Mouse (Mus musculus): ENCODE results near the gene Ift172.
A peak's percentile ranks its signal among the peaks of the same experiment; 100 is the strongest.

Ift172 gene

DNA sequence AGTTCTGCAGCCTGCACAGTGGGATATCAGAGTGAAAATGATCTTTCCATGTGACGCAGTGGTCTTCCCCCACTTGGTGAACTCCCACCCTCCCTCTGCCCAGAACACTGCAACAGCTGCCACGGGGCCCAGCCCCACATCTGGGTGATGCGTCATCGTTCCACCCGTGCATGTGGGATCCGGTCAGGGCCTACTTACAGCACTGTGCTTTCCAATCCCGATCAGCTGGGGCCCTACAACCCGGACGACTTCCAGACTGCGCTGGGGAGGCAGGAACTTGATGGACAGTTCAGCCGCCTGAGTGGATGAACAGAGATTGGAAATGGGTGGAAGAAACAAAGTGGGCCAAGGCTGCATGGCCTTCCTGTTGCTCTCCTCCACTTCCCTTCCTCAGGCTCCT, 33.3 kb downstream of the Ift172 start:
- DNase-seq (ENCODE audit: low spot score in 2 of 2), result no peak

DNA sequence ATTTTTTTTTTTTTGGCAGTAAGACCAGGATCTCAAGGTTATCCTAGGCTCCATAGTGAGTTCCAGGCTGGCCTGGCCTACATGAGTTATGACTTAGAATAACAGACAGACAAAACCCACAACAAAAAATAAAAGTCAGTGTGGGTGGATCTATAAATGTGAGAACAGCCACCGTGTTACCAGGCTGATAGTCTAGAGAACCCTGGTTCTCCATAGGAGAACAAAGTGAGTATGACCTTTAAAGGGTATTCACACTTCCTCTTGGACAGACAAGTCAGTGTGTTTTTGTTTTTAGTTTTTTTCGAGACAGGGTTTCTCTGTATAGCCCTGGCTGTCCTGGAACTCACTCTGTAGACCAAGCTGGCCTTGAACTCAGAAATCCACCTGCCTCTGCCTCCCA, 34.9 kb downstream of the Ift172 start:
- DNase-seq (ENCODE audit: low spot score in 2 of 2), result no peak

DNA sequence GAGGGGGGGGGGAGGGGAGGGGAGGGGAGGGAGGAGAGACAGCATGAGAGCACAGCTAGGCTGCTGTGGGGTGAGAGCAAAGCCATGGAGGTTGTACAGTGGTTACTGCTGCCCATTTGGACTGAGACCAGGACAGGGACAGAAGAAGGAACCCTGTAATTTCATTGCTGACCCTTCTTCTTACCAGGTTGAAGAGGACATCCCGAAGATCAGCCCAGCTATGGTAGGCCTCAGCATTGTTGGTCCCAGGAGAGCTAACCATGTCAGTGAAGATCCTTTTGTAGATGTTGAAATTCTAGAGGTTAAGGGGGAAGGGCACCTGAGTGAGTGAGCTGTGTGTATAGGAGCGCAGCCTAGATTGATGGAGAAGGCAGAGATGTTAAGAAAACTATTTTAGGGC, 35.5 kb downstream of the Ift172 start:
- DNase-seq (ENCODE audit: low spot score in 2 of 2), result no peak

DNA sequence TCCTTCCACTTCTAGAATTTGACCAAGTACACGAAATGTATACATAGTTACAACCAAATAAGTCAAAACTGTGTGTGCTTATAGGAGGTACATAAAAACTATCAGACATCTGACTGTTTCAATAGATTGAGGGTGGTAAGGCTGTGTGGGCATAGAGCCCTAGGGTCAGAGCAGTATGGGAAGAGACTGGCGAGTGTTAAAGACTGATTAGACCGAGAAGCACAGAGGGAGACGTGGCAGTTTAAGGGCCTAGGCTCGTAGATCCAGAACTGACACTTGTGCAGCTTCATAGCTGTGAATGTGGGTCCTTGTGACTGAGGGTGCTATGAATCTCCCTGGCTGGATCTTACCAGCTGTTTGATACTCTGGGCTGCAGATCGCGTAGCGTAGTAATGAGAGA, 36.0 kb downstream of the Ift172 start:
- no peak for DNase-seq (ENCODE audit: low spot score in 2 of 2)

DNA sequence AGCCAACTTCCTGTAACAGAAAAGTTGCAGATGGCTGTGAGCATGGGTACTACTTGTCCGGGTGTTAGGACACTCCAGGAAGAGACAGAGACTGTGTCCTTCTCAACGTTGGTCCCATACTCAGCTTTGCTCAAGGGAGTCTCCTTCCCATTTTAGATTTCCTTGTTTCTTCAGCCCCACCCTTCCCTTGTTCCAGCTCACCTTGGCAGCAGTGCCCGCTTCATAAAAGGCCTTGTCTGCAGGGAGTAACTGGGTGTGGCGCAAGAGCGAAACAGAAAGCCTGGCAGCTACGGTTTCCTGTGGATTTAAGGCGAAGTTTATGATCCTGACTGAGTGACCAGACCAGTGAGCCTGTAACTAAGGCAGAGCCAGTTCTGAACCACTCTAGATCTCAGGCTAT, 36.5 kb downstream of the Ift172 start:
- no peak for DNase-seq (ENCODE audit: low spot score in 2 of 2)

DNA sequence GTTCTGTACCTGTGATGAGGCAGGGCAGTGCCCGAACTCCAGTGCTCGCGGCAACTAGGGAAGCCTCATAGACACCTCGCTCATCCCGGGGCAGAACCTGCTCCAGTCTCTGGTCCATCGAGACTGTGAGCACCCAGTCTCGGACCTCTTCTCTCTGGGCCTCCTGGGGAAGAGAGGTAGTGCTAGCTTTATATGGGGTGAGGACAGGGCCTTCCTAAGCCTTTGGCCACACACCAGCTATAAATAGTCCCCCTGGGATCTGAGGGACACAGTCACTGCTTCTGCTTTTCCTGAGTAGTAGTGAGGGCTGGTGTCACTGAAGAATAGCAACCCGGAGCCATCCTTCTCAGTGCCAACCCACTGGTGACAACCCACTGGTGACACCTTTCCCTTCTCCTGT, 37.1 kb downstream of the Ift172 start:
- no peak for DNase-seq (ENCODE audit: low spot score in 2 of 2)

DNA sequence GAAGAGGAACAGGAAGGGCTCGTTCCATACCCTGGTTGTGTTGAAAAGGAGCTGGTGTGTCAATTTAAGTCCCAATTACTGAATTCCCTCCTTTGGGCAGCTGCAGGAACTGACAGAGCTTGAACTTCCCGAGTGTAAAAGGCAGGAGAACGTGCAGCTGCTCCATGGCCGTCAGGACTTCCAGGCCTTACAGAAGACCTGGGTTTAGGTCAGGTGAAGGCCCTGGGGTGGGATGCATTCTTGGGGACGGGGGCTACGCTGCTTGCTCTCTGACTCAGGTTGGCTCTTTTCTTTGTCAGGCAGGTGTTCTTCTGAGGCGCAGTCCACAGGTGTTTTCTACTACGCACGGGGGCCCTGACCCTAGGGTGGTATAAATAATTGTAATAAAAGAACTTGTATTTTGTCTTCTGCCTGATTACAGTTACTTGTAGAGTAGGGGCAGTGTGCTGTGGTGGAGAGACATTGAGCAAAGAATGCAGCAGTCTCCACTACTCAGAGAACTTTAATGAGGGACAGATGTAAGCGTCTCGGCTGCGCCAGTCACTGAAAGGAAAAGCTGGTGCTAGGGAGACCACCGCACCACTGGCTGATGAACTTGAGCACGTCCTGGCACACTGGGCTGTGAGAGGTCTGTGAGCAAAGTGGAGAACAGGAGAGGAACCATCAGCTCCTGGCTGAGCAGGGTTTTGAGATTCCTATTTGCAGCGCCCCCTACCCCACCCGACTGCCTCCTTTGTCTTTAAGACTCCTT, 37.9 kb downstream of the Ift172 start:
- no peak for DNase-seq (ENCODE audit: low spot score in 2 of 2)

DNA sequence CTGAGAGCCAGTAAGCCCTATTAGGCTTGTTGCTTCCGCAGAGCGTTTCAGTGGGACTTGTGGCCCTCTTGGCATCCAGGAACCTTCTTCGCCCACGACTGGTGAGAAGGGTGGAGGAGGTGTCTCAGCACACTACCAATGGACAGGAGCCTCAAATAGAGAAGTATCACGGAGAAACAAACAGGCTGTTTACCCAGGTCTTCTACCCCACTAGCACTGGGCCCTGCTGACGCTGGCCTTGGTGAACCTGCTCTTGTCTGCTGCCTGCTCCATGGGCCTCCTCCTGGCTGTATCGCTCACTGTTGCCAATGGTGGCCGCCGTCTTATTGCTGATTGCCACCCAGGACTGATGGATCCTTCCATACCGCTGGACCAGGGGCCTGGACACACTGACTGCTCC, 38.8 kb downstream of the Ift172 start:
- no peak for DNase-seq (ENCODE audit: low spot score in 2 of 2)

DNA sequence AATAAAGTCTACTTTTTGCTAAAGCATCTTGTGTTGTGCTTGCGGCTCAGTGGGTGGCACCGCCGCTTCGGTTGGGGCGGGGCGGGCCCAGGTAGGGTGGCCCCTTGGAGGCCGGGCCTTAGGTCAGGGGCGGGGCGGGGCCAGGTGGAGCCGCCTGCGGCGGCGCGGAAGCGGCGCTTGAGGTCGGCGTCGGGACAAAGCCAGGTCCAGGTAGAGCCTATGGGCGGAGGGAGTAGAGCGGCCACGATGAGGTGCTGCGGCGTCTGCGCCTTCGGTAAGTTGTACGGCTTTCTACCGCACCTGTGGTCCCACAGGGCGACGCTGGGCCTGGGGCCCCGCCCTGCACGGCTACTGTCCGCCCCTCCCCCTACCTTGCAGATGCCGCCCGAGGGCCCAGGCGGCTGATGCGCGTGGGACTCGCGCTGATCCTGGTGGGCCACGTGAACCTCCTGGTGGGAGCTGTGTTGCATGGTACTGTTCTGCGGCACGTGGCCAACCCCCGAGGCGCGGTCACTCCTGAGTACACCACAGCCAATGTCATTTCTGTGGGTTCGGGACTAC, 39.3 kb downstream of the Ift172 start, which contains the start of gene Krtcap3:
Krtcap3 (plus strand) TSS at position 151 of the 561 bp plus-strand sequence.
- DNase-seq (ENCODE audit: low spot score in 2 of 2), result no peak

DNA sequence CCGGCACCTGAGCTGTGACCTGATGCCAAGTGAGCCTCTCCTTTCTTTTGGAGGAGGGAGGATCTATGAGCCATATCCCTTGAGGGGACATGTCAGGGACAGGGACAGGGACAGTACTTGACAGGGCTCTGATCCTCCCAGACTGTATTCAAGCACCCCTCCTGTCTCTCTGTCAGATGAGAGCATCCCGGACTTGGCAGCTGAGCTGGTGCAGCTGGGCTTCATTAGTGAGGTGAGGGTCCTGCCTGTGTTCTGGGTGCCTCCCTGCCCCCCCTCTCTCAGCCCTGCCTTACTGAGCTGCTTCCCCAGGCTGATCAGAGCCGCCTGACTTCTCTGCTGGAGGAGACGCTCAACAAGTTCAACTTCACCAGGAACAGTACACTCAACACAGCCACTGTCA, 40.2 kb downstream of the Ift172 start:
- DNase-seq (ENCODE audit: low spot score in 2 of 2), result no peak

DNA sequence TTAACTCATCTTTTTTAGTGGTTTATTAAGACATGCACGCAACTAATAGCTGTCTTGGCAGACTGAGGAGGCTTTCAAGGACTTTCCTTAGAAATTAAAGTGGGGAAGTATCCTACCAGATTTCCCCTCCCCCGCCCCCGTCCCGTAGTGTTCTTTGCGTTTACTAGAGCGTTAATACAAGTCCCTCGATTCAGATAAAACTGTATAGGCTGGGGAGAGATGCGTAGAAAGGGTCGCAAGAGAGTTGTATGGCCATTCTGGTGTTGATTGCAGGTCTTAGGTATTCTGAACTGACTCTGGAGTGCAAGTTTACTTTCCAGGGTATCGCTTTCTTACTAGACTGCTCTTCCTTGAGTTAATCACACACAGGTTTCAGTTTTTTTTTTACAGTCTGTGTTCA, 48.7 kb downstream of the Ift172 start:
- DNase-seq (ENCODE audit: low spot score in 2 of 2), result no peak

DNA sequence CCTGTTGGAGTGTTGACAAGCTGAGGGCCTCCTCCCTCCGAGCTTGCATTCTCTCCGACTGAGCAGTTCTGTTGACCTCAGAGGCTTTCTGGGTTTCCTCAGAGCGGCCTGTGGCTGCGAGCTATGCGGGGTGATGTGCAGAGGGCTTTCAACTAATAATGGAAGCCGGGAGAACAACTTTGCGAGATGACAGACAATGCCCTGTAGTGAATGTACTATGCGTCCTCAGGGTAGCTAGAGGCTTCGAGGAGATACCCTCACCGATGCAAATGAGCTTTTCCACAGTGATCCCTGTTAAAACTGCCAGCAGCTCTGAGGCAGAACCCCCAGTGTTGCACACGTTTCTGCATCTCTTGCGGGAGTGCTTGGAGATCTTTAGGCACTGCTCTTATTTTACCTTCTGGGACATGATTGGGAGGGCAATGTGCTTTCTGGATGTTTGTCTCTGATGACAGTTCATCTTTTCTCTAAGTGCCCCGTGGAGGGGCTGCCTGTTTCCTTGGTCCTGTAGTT, 49.3 kb downstream of the Ift172 start:
- DNase-seq (ENCODE audit: low spot score in 2 of 2), result no peak

DNA sequence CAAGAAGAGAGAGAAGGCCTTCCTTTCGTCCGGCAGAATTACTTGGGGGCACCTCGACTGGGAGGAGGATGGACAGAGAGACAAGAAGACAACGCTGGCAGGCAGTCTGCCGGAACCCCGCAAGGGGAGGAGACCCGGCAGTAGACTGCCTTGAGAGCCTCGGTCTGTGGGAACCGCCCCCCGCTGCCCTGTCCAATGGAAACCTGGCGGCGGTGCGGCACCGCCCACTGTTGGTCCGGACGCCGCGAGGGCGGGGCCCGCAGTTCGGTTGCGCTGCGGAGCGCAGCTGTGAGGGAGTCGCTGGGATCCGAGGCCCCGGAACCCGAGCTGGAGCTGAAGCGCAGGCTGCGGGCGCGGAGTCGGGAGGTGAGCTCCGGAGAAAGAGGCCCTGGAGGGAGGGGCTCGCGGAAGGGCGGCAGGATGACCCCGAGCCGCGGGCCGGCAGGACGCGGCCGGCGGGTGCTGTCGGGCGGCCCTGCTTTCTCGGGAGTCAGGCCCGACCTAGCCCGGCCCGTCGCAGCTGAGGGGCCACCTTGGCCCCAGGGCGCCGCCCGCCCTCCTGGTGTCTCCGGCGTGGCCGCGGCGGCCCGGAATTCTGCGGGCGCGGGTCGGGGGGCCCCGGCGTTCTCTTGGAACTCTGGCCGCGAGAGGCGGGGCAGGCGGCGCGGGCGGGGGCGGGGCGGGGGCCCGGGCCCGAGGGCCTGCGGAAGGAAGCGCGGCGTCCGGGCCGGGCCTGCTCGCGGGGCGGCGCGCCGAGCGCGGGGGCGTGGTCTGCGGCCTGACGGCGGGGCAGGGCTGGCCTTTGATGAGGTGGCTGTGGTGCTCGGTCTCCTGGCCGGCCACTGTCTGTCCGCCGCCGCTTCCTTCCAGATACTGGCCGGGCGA, 50.0 kb downstream of the Ift172 start, which contains the start of the genes Nrbp1 and Gm9970:
Nrbp1 (plus strand) TSS at position 228 of the 885 bp plus-strand sequence.
Gm9970 (minus strand) TSS at position 596 of the 885 bp plus-strand sequence.
- peak; percentile 92 to 96 for DNase-seq (ENCODE audit: low spot score in 2 of 2)

DNA sequence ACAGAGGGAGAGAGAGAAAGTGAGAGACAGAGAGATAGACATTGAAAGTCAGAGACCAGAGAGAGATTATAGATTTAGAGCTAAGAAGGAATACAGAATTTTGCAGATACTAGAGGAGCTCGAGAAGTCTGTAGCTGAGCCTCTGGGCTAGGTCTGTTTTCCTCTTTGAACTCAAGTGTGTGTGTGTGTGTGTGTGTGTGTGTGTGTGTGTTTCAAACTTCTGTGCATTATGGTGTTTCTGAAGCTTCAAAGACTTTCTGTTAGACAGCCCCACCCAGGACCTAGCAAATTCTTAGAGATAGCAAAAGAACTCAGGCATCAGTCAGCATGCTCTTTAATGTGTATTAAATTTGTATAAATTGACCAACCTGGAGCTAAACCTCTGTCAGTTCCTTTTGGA, 64.3 kb downstream of the Ift172 start:
- DNase-seq (ENCODE audit: low spot score in 2 of 2), result no peak

DNA sequence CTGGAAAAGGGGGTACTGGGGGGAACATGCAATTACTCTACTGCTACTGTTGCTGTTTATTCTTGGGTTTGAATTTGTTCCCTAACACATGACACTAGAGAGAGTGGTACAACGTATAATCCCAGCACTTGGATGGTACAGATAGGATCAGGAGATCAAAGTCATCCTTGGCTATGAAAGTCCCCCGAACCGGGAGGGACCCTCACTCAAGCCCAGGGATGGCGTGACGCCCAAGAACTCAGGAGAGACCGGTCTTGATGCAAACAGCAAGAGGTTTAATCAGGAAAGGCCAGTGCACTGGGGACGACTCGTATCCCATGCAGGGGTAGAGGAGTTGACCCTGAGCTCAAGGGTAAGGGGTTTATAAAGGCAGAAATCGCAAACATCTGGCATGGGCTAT, 68.2 kb downstream of the Ift172 start:
- no peak for DNase-seq (ENCODE audit: low spot score in 2 of 2)

DNA sequence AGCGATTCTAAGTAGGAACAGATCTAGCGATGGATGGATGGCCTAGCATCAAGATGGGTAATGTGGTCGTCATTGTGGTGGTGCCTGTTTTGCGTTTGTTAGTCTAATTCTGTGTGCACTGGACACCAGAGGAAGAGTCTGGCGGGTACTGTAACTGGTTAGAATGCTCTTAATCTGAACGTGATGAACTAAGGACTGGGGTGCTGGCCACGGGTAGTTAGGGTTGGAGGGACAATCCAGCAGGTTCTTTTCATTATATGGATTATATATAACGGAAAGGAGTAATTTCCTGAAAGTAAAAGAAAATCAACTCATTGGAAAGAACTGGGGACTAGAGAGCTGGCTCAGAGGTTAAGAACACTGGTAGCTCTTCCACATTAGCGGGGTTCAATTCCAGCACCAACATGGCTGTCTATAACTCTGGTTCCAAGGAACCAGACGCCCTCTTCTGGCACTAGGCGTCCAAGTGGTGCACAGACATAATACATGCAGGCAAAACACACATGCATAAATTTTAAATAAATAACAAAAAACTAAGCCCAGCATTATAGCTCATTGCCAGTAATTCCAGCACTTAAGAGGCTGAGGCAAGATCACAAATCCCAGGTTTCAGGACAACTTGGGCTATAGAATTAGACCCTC, 69.5 kb downstream of the Ift172 start:
- DNase-seq (ENCODE audit: low spot score in 2 of 2), result peak in 1 of 2 experiments; percentile 37

DNA sequence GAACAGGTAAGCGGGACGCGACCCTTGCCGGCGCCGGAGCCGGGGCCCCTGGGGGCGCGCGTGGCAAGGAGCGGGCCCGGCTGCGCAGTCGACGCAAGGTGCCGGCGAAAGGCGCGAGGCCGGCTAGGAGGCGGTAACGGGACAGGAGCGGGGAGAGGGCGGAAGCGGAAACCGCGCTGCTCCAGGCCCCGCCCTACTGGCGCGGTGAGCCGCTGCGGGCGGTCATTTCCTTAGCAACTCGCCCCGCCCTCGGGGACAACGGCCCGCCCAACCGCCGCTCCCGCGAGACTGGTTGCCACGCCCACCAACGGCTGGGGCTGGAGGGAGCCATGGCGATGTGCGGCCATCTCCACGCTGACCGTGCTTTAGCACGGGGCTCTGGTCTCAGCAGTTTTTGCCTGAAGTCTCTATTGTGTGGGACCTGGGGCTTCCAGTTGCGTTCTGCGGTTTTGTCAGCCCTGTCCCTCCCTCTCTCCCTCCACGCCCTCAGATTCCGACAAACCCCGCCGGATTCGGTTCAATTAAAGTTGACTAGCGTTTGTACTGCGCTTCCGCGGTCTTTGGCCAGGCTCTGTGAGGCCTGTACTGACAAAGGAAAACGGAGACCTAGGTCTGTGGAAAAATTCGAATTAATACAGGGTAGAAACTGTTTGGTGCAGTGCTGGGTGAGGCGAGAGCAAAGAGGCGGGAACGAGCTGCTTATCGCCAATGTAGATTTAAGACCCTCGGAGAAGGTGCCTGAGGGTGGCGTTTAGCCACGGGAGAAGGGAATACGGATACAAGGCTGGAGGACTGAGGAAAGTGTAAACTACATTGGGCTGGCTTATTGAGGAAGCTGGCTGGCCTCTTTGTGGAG, 70.2 kb downstream of the Ift172 start, which contains the start of gene Ppm1g:
Ppm1g (minus strand) TSS at position 240 of the 856 bp plus-strand sequence.
- DNase-seq (ENCODE audit: low spot score in 2 of 2), result peak; percentile 98 to 99

DNA sequence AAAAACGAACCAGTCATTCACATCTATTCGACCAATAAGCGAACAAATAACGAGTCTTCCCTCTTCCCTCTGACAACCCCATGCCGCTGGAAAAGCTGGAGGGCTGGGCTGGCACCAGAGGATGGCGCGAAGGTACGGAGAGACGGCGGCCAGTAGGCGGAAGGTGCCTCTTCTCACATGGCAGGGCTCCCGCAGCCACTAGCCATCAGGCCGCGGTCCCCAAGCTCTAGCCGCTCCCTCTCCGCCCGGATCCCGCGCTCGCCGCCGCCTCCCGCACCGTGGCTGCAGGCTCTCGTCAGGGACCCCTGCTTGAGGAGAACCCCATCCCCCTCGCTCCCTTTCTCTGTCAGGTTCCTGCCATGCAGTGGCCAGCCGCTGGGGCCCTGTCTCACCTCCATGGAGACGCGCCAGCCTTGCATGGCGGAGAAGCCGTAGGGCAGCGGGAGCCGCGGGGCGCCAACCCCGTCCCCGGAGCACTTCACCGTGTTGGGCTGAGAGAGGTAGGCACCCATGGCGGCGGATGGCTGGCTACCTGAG, 70.9 kb downstream of the Ift172 start:
- DNase-seq (ENCODE audit: low spot score in 2 of 2), result peak in 1 of 2 experiments; percentile 66

DNA sequence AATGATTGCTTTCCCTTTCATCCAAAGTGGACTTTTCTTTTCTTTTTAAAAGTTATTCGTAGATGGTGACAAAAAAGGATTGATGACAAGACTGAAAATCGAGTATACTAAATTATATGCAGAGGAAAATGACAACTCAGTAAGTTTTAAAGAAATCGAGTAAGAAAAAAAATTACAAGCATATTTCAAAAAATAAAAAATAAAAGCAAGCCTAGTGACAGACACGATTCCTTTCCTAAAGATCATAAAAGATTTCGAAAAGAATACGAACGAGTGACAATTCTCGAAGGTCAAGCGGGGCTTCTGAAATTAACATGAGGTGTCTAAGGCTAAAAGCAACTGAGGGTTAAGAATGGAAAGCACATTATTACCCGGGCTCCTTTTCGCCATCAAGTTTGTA, 71.4 kb downstream of the Ift172 start:
- no peak for DNase-seq (ENCODE audit: low spot score in 2 of 2)

DNA sequence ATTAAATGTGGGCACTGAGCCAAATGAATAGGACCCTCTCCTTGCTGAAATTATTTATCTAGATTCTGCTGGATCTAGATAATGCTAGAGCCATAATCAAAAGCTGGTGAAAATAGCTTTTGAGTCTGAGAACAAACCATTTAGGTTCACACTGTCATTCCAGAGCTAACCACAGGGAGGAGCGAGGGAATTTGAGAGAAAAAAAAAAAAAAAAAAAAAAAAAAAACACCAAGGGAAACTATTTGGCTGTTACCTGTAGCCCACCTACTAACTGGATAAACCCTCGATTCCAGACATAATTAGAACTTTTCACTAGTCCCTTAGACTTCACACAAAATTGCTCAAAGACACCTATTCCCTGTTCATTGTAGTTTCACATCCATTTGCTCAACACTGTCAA, 71.8 kb downstream of the Ift172 start:
- no peak for DNase-seq (ENCODE audit: low spot score in 2 of 2)

Measured in cerebellum, postnatal 4 days (tissue).